ENCODE assay signal across 20 mouse cellular contexts in the genomic region with DNA sequence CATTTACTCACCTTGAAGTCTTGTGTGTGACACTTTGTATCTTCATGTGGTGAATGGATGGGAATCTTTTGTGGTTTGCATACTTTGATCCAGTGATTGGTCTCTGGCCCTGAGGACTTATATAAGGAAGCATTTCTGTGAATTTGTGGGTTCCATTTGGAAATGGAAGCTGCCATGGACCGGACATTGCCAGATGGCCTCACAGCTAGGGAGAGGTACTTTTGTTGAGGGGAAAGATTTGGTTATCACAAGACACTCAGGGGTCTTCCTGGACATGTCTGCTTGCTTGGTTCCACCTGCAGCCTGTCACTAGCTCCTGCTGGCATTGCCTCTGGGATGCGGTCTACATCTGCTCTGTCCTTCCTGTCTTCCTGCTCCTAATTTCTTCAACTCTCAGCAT. TPM values are rescaled to one million over a fixed set of nuclear protein-coding genes. Genes with fewer than 3 reads are reported as not detected.
"Had no signal": no experiment of that assay in that cellular context is flagged by ENCODE, and none has a peak within 500 bp of the region (broad histone marks: within the 10 kb centered on the region; RNA-seq: fewer than 3 reads in every experiment).

No protein-coding gene starts in this region.

RNA-seq across cellular contexts. Expression of gene Bcl2a1a, which starts 23.1 kb away (rescaled TPM):
- total RNA-seq: left cerebral cortex, postnatal 10 days; left cerebral cortex, postnatal 14 days; left cerebral cortex, postnatal 36 days; megakaryocyte-erythroid progenitor cell, adult 5-6 weeks had no signal
- polyA plus RNA-seq: limb, embryonic 10.5 days; limb, embryonic 12.5 days; limb, embryonic 13.5 days; liver, embryonic 11.5 days; liver, embryonic 16.5 days; midbrain, embryonic 10.5 days; midbrain, embryonic 11.5 days; midbrain, embryonic 12.5 days; midbrain, embryonic 13.5 days; midbrain, embryonic 14.5 days; midbrain, embryonic 15.5 days; midbrain, embryonic 16.5 days; myocyte; neural tube, embryonic 11.5 days; neural tube, embryonic 12.5 days; neural tube, embryonic 13.5 days had no signal
